Mouse (Mus musculus) limb, embryonic 14.5 days (tissue): Measurements from ENCODE around the gene Oit1. TPM values are rescaled to one million over a fixed set of nuclear protein-coding genes. Genes with fewer than 3 reads are reported as not detected.

Experiments
- ATAC-seq: fragments of 200-750 bp; cut with Nextera tagmentation; 2 replicates; pipeline ENCODE4 v1.8.0; 2017; ENCODE audit warnings: low read depth, moderate number of reproducible peaks, moderate TSS enrichment; ENCODE audit not compliant: low FRiP score
- DNase-seq: peaks from one replicate; pipeline ENCODE4 v3.0.0-alpha.2; 2015; ENCODE audit warnings: low spot score
- H3K27ac ChIP-seq: fragments of 300-500 bp; sonication (generic); replicated peaks from 2 replicates; pipeline ENCODE4 v1.5.1; 2014; ENCODE audit warnings: low read depth, mild to moderate bottlenecking, low read length, moderate library complexity, mixed read lengths
- H3K27me3 ChIP-seq: fragments of 300-500 bp; sonication (generic); 2 replicates; pipeline ENCODE4 v1.6.1; 2014; ENCODE audit warnings: low read length, mixed read lengths; ENCODE audit not compliant: control insufficient read depth, insufficient read depth
- H3K36me3 ChIP-seq: fragments of 300-500 bp; sonication (generic); 2 replicates; pipeline ENCODE4 v1.6.1; 2014; ENCODE audit warnings: mild to moderate bottlenecking, low read length, moderate library complexity, mixed read lengths; ENCODE audit not compliant: control insufficient read depth, insufficient read depth
- H3K4me1 ChIP-seq: fragments of 300-500 bp; sonication (generic); 2 replicates; pipeline ENCODE4 v1.6.1; 2014; ENCODE audit warnings: antibody characterized with exemption, low read length, mixed read lengths; ENCODE audit not compliant: control insufficient read depth, insufficient read depth
- H3K4me2 ChIP-seq: fragments of 300-500 bp; sonication (generic); replicated peaks from 2 replicates; pipeline ENCODE4 v1.6.1; 2014; ENCODE audit warnings: low read depth, mild to moderate bottlenecking, low read length, moderate library complexity; ENCODE audit not compliant: severe bottlenecking
- H3K4me3 ChIP-seq: fragments of 300-500 bp; sonication (generic); replicated peaks from 2 replicates; pipeline ENCODE4 v1.5.1; 2014; ENCODE audit warnings: low read length
- H3K9ac ChIP-seq: fragments of 300-500 bp; sonication (generic); 2 replicates; pipeline ENCODE4 v1.6.1; 2014; ENCODE audit warnings: mild to moderate bottlenecking, low read depth, low read length, moderate library complexity; ENCODE audit not compliant: severe bottlenecking
- H3K9me3 ChIP-seq: fragments of 300-500 bp; sonication (generic); 2 replicates; pipeline ENCODE4 v1.6.1; 2016; ENCODE audit warnings: low read length; ENCODE audit not compliant: control insufficient read depth
- POLR2A ChIP-seq: fragments of 200-500 bp; IDR thresholded peaks from 2 replicates; pipeline ENCODE4 v1.8.0; 2012; ENCODE audit warnings: inconsistent platforms, mild to moderate bottlenecking, moderate library complexity, borderline replicate concordance; ENCODE audit not compliant: insufficient read depth, insufficient read length; ENCODE audit errors: extremely low read depth
- WGBS: fragments of 180-500 bp; shearing (Covaris S2); extraction: QIAGEN DNeasy Blood & Tissue Kit; methylation state at CpG from one replicate; pipeline ENCODE4 v1.1.7; 2014; 5-methylcytosine and 5-hydroxymethylcytosine counted together
- polyA plus RNA-seq, 2 experiments: library from polyadenylated mRNA; depleted of rRNA in 1 of 2; stranded (reverse) in 1 of 2; unstranded in 1 of 2; fragments of >200 nt; fragmentation: Nextera tagmentation in 1 of 2; extraction: Ambion mirVana in 1 of 2; gene quantifications; 2 replicates each; pipeline versions ENCODE4 v1.2.1 to v1.2.3; 2012 to 2014

Oit1 gene
- polyA plus RNA-seq, 2 experiments = 0.15 to 0.19 TPM

DNA sequence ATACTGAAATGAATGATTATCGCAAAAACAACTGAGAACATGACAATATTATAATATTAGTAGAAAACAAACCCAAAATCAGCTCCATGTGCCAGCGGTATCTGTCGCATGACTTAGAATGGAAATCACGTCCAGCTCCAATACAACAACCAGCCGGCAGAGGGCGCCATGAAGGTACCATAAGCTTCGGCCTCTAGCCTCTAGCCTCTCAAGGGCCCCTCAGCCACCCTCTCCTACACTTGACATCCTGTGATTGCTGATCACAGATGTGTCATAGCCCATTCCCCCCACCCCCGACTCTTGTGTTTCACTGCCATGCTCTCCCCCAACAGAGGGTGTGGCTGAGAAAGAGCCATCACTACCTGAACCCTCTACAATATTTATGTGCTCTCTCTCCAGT lies 78.3 kb downstream of the Oit1 start:
- Histone ChIP-seq H3K9me3 (no peaks in the 10 kb centered on the region), H3K4me1 (peaks cover 10% of the 10 kb centered on the region; the same call in 1 of the 2 replicates), H3K27ac (no peak overlapping the region), H3K36me3 (no peaks in the 10 kb centered on the region), H3K4me3 (no peak overlapping the region), H3K27me3 (no peaks in the 10 kb centered on the region), H3K4me2 (no peak overlapping the region), H3K9ac (no peak overlapping the region)
- WGBS = 26% methylated on average over 8 of the region's 8 CpGs
- no peak for TF ChIP-seq POLR2A
- peak; percentile 47 for DNase-seq
- ATAC-seq = no peak

Other genes starting within 250 kb of the Oit1 start
- gene Pdhb, start 205.7 kb downstream of the Oit1 start, polyA plus RNA-seq (2012; rRNA removed) = 133 and 152 TPM in 2 replicates
- 175 and 183 TPM in 2 replicates for gene Pdhb, start 205.7 kb downstream of the Oit1 start, polyA plus RNA-seq (2014; fragmentation: Nextera tagmentation; extraction: Ambion mirVana)
- gene Kctd6, start 164.6 kb downstream of the Oit1 start, polyA plus RNA-seq (2012; rRNA removed) = 11.2 and 12.3 TPM in 2 replicates
- 15.8 and 19.5 TPM in 2 replicates for gene Kctd6, start 164.6 kb downstream of the Oit1 start, polyA plus RNA-seq (2014; fragmentation: Nextera tagmentation; extraction: Ambion mirVana)
- 0.05 and 0.41 TPM in 2 replicates for gene Acox2, start 119.4 kb downstream of the Oit1 start, polyA plus RNA-seq (2012; rRNA removed)
- gene Acox2, start 119.4 kb downstream of the Oit1 start, polyA plus RNA-seq (2014; fragmentation: Nextera tagmentation; extraction: Ambion mirVana) = not detected in 2 replicates
- gene Fam107a, start 60.7 kb downstream of the Oit1 start, polyA plus RNA-seq (2012; rRNA removed) = 0.78 and 1.0 TPM in 2 replicates
- 0.11 and 0.19 TPM in 2 replicates for gene Fam107a, start 60.7 kb downstream of the Oit1 start, polyA plus RNA-seq (2014; fragmentation: Nextera tagmentation; extraction: Ambion mirVana)